Mouse (Mus musculus): ENCODE results near the gene Ptpn20.

DNA sequence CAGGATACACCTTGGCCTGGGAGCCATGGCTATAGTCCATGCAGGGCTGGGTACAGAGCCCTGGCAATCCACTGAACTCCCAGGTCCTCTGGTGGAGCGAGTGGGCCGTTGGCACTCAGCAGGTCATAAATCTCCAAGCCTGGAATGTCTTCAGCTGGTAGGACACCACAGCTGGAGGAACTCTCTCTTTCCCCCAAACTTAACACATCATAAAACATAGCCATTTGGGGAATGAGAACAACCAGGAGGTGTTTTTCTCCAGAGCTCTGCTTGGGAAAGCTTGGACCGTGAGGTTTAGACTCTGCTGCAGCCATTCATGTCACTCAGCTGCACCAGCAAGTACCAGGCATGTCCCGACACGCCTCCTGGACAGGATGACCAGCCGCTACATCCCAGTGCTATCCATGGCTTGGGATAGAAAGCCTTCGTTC lies 68.5 kb downstream of the Ptpn20 start:
- TF ChIP-seq FLI1 (IDR thresholded peaks at IDR 0.05; ENCODE audit: low read length) (no peak), GATA1 (IDR thresholded peaks at IDR 0.05; ENCODE audit: borderline replicate concordance, low read length) (no peak)

All from megakaryocyte, embryonic 14.5 days (primary cell).